Mouse (Mus musculus) limb, embryonic 11.5 days (tissue): ENCODE measurements around the gene Srpx2. TPM values are rescaled to one million over a fixed set of nuclear protein-coding genes. Genes with fewer than 3 reads are reported as not detected.
A peak's percentile ranks its signal among the peaks of the same experiment; 100 is the strongest.

Source experiments
- ATAC-seq: fragments of 200-750 bp; cut with Nextera tagmentation; 2 replicates; pipeline ENCODE4 v1.8.0; 2017; ENCODE audit warnings: low read depth; ENCODE audit not compliant: insufficient number of reproducible peaks, low FRiP score, low TSS enrichment
- DNase-seq: peaks from one replicate; pipeline ENCODE4 v3.0.0-alpha.2; 2015; ENCODE audit warnings: low spot score
- H3K27ac ChIP-seq: fragments of 300-500 bp; sonication (generic); replicated peaks from 2 replicates; pipeline ENCODE4 v1.5.1; 2014; ENCODE audit warnings: low read depth, mild to moderate bottlenecking, low read length
- H3K27me3 ChIP-seq: fragments of 300-500 bp; sonication (generic); 2 replicates; pipeline ENCODE4 v1.6.1; 2014; ENCODE audit warnings: mild to moderate bottlenecking, low read length, mixed read lengths; ENCODE audit not compliant: control insufficient read depth, insufficient read depth
- H3K36me3 ChIP-seq: fragments of 300-500 bp; sonication (generic); 2 replicates; pipeline ENCODE4 v1.6.1; 2014; ENCODE audit warnings: mild to moderate bottlenecking, low read length, moderate library complexity, mixed read lengths; ENCODE audit not compliant: control insufficient read depth, insufficient read depth
- H3K4me1 ChIP-seq: fragments of 300-500 bp; sonication (generic); 2 replicates; pipeline ENCODE4 v1.6.1; 2014; ENCODE audit warnings: low read length, mixed read lengths; ENCODE audit not compliant: control insufficient read depth, insufficient read depth
- H3K4me2 ChIP-seq: fragments of 300-500 bp; sonication (generic); 2 replicates; pipeline ENCODE4 v1.6.1; 2014; ENCODE audit warnings: low read depth, mild to moderate bottlenecking, moderate library complexity; ENCODE audit not compliant: severe bottlenecking
- H3K4me3 ChIP-seq: fragments of 300-500 bp; sonication (generic); 2 replicates; pipeline ENCODE4 v1.5.1; 2014; ENCODE audit warnings: low read depth, low read length
- H3K9ac ChIP-seq: fragments of 300-500 bp; sonication (generic); 2 replicates; pipeline ENCODE4 v1.6.1; 2014; ENCODE audit warnings: mild to moderate bottlenecking, low read length
- H3K9me3 ChIP-seq: fragments of 300-500 bp; sonication (generic); 2 replicates; pipeline ENCODE4 v1.6.1; 2016; ENCODE audit warnings: low read length; ENCODE audit not compliant: control insufficient read depth
- WGBS: fragments of 180-500 bp; shearing (Covaris S2); extraction: QIAGEN DNeasy Blood & Tissue Kit; methylation state at CpG from one replicate; pipeline ENCODE4 v1.1.7; 2014; 5-methylcytosine and 5-hydroxymethylcytosine counted together
- polyA plus RNA-seq: library from polyadenylated mRNA; unstranded; fragments of >200 nt; fragmentation: Nextera tagmentation; extraction: Ambion mirVana; gene quantifications from 2 replicates; pipeline ENCODE4 v1.2.1, GENCODE M21; 2014

The Srpx2 gene
- polyA plus RNA-seq, 1 experiment from 2014 or later = 0.19 TPM

DNA sequence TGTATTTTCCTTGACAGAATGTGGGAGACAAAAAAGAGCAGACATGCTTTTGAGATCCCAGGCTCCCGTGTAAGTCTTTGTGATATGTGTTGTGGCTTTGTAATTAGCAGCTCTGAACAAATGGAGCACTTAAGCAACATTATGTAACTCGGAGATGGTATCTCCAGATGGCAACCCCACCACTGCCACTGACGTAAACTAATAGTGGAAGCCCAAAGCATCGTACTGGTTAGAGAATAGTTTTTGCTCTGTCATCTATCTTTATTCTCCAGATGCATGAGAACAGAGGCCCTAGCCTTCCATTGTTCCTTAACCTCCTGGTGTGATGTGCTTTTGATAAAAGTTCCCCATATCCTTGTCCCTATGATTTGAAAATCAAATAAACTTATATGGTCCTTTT, 13.0 kb downstream of the Srpx2 start:
- WGBS = 72% methylated on average over 4 of the region's 4 CpGs
- Histone ChIP-seq H3K9ac (no peak overlapping the region), H3K36me3 (no peaks in the 10 kb centered on the region), H3K4me2 (no peak overlapping the region), H3K4me1 (no peaks in the 10 kb centered on the region), H3K27me3 (no peaks in the 10 kb centered on the region; the same call in 1 of the 2 replicates), H3K4me3 (no peak overlapping the region), H3K9me3 (no peaks in the 10 kb centered on the region), H3K27ac (no peak overlapping the region)
- DNase-seq = no peak
- no peak for ATAC-seq

DNA sequence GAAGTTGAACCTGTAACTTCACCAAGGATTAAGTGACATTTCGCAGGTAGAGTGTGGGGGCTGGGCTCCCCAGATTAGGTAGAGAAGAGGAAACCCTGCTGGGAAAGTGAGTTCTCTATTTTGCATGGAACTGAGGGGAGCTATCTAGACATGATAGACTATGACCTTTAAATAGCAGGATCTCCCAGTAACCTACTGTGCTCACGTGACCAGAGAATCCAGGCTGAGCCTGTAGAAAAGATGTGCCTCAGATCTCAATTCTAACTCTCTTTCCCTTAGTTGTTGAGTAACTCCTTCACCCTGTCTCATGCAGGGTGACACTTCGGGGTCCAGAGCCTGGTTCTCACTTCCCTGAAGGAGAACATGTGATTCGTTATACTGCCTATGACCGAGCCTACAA, 18.5 kb downstream of the Srpx2 start:
- Histone ChIP-seq H3K27ac (no peak overlapping the region), H3K36me3 (no peaks in the 10 kb centered on the region), H3K9ac (no peak overlapping the region), H3K27me3 (no peaks in the 10 kb centered on the region), H3K4me3 (no peak overlapping the region), H3K9me3 (no peaks in the 10 kb centered on the region), H3K4me2 (no peak overlapping the region), H3K4me1 (no peaks in the 10 kb centered on the region)
- no peak for ATAC-seq
- DNase-seq = no peak
- WGBS = 82% methylated on average over 5 of the region's 5 CpGs

DNA sequence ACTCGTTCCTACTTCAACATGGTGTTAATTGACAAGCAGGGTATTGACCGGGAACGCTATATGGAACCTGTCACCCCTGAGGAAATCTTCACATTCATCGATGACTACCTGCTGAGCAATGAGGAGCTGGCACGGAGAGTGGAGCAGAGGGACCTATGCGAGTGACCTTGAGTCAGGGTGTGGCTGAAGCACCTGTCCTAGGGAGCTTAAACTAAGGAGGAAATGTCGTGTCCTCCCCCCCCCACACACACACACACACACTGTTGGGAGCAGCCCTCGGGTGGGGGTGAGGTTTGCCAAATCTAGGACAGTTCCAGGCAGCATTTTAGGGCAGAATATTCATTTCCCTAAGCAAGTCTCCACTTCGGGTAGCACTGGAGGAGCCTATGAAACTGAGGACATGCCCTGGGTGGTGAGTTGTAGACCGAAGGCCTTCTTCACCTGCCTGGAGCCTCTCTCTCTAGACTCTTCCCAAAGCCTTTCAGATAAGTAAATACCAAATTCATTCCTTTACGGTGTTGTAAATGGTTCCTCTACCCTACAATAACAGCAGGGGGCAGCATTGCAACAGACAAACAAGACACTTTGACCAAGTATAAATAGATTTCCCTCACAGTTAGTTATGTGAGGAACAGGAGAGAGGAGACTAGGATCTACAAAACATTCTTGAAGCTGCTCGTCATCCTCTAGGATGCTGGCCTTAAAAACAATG, 23.2 kb downstream of the Srpx2 start:
- DNase-seq = no peak
- H3K9ac ChIP-seq = no peak overlapping the region
- 70% methylated on average over 12 of the region's 12 CpGs for WGBS
- no peaks in the 10 kb centered on the region for H3K4me1 ChIP-seq
- H3K4me2 ChIP-seq = no peak overlapping the region
- no peak for ATAC-seq
- H3K4me3 ChIP-seq = no peak overlapping the region
- H3K27ac ChIP-seq = no peak overlapping the region
- H3K27me3 ChIP-seq = no peaks in the 10 kb centered on the region
- no peaks in the 10 kb centered on the region for H3K9me3 ChIP-seq
- H3K36me3 ChIP-seq = no peaks in the 10 kb centered on the region

DNA sequence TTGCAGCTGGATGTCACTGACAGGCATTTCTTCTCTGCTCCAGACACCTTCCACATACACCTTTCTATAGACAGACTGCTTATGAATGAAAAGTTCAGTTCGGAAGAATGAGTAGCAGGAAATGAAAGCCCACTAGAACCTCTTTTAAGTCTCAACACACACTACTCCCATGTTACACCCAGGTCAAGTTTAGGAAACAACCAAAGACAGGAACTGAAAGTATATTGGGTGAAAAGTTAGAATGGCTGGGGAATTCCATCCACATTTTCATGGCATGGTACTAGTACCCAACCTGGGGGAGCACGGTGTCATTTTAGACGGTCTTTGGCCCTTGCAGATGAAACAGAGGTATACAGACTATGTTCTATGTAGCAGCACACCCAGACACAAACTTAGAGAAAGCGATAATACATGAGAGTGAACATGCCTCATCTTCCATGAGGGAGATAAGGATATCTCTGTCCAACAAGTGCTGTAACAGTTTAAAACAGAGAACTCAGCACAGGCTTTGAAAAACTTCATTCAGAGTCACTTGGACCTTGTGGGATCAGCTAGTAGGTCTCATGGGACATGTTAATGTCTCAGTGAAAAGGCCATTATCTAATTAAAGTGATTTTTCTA, 28.5 kb downstream of the Srpx2 start:
- no peaks in the 10 kb centered on the region for H3K4me1 ChIP-seq
- H3K9ac ChIP-seq = no peak overlapping the region
- no peaks in the 10 kb centered on the region for H3K27me3 ChIP-seq
- no peaks in the 10 kb centered on the region for H3K9me3 ChIP-seq
- no peaks in the 10 kb centered on the region for H3K36me3 ChIP-seq
- DNase-seq (no peak), ATAC-seq (no peak)
- 82% methylated on average over 4 of the region's 4 CpGs for WGBS
- no peak overlapping the region for H3K4me2 ChIP-seq
- no peak overlapping the region for H3K4me3 ChIP-seq
- no peak overlapping the region for H3K27ac ChIP-seq

DNA sequence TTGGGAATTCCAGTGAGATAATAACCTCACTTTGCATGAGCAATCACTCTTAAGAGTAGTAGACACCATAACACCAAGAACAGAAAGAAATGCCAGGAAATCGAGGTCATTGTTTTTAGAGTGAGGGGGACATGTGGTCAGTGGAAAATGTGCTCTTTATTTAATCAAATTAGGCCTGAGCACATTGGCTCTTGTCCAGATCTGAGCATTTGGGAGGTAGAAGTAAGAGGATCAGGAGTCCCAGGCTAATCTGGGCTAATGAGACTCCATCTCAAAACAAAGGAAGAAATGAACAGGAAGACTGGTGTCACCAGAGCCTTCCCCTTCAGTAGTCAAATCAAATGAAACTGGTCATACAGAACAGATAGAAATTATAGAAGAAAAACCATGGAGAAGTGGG, 31.3 kb downstream of the Srpx2 start:
- Histone ChIP-seq H3K4me1 (no peaks in the 10 kb centered on the region), H3K4me2 (no peak overlapping the region), H3K9ac (no peak overlapping the region), H3K4me3 (no peak overlapping the region), H3K36me3 (no peaks in the 10 kb centered on the region), H3K27me3 (no peaks in the 10 kb centered on the region), H3K9me3 (no peaks in the 10 kb centered on the region), H3K27ac (no peak overlapping the region)
- ATAC-seq (no peak), DNase-seq (no peak)
- WGBS = 67% methylated on average over 1 of the region's 1 CpGs

DNA sequence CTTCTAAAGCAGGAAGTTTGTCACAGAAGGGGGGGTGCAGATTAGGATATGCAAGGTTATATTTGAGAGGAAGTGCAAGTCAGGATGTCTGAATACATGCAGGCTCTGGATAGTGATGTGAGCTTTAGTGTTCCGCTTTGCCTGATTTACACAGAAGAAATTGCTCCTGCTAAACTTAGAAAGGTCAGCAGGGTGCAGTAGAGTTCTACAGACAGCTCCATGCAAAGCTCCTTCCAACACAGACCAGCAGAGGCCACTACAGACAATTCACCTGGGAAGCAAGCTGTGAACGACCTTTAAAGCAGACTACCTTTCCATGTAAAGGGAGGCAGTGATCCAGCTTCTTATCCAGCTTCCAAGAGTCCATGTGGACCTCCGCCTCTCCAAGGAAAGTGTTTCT, 39.2 kb downstream of the Srpx2 start:
- DNase-seq = peak; percentile 56
- 39% methylated on average over 3 of the region's 3 CpGs for WGBS
- Histone ChIP-seq H3K4me1 (no peaks in the 10 kb centered on the region), H3K4me3 (no peak overlapping the region), H3K36me3 (no peaks in the 10 kb centered on the region), H3K27ac (no peak overlapping the region), H3K27me3 (no peaks in the 10 kb centered on the region), H3K9me3 (no peaks in the 10 kb centered on the region), H3K9ac (no peak overlapping the region), H3K4me2 (no peak overlapping the region)
- no peak for ATAC-seq

DNA sequence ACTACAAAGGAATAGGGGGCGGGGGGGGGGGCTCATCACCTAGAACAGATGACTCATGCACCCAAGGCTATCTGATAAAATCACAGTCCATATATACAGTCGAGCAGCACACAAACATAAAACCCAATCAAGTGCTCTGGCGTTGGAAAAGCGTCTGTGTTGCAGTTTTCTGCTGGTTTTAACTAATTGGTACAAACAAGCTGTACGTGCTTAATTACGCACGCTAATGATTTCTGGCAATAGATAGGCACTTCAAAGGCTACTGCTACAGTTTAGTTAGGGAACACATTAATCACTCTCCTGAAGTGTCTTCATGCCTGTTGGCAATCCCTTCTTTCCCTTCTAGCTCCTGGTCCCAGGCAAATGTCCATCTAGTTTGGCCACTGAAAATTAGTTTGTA, 46.4 kb downstream of the Srpx2 start:
- Histone ChIP-seq H3K27ac (no peak overlapping the region), H3K27me3 (no peaks in the 10 kb centered on the region), H3K4me1 (no peaks in the 10 kb centered on the region), H3K9me3 (no peaks in the 10 kb centered on the region), H3K9ac (no peak overlapping the region), H3K4me2 (no peak overlapping the region), H3K36me3 (no peaks in the 10 kb centered on the region), H3K4me3 (no peak overlapping the region)
- ATAC-seq (no peak), DNase-seq (no peak)
- 58% methylated on average over 7 of the region's 7 CpGs for WGBS

DNA sequence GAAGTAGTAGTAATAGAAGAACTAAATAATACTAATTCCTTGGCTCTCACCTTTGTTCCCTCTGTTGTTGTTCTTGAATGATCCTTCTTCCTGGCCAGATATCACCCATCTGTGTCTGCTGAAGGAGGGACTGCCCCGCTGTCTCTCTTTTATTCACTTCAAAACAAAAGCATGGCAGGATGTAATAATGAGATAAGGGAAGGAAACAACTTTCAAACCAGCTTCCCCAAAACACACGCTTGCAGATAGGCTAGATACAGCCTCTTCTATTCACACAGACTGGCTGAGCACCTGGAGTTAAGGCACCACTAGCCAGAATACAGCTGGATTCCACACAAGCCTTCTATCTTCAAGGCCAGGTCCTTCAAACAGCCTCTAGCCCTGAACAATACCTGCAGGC, 52.4 kb downstream of the Srpx2 start:
- ATAC-seq = no peak
- no peak overlapping the region for H3K4me2 ChIP-seq
- 80% methylated on average over 2 of the region's 2 CpGs for WGBS
- no peak for DNase-seq
- no peak overlapping the region for H3K4me3 ChIP-seq
- H3K27me3 ChIP-seq = no peaks in the 10 kb centered on the region
- no peak overlapping the region for H3K27ac ChIP-seq
- H3K4me1 ChIP-seq = no peaks in the 10 kb centered on the region
- H3K9ac ChIP-seq = no peak overlapping the region
- no peaks in the 10 kb centered on the region for H3K36me3 ChIP-seq
- no peaks in the 10 kb centered on the region for H3K9me3 ChIP-seq

DNA sequence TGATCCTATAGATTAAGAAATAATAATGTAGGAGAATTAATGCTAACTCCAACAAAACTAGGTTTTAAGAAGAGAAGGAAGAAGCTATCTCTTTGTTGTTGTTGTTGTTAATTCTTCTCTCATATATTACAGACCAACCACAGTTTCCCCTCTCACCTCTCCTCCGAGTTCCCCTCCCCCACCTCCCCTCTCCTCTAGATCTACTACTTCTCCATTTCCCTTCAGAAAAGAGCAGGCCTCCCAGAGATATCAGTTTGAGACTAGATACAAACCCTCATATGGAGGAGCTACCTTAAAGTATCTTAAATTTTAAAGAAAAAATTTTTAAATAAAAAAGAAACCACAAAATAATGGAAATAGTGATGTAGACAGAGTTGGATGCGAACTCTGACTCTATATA, 56.4 kb downstream of the Srpx2 start:
- DNase-seq = no peak
- H3K27me3 ChIP-seq = no peaks in the 10 kb centered on the region
- 76% methylated on average over 2 of the region's 2 CpGs for WGBS
- no peak overlapping the region for H3K4me2 ChIP-seq
- no peaks in the 10 kb centered on the region for H3K9me3 ChIP-seq
- H3K4me3 ChIP-seq = no peak overlapping the region
- H3K27ac ChIP-seq = no peak overlapping the region
- H3K9ac ChIP-seq = no peak overlapping the region
- no peaks in the 10 kb centered on the region for H3K4me1 ChIP-seq
- ATAC-seq = no peak
- H3K36me3 ChIP-seq = no peaks in the 10 kb centered on the region
